Mouse (Mus musculus): ENCODE data around the gene Gca.
"Not testable (repeated sequence)": the region's sequence is repeated elsewhere in the genome, so short reads cannot be mapped to it uniquely, and the experiment has no call there.

The Gca gene

DNA sequence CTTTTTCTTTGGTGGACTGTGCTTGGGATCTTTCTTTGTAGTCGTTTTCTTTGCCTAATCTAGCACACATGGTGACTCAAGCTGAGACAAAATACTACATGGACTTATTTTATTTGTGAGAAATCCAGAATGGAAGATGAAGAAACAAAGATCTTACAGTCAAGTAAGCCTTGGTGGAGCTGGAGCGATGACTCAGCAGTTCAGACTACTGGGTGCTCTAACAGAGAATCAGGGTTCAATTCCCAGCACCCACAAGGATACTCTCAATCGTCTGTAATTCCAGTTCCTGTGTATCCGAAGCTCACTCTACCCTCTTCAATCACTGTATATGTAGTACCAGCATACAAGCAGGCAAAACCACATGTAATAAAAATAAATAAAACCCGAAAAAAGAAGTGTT, 6.2 kb downstream of the Gca start:
- no peak for DNase-seq (ENCODE audit: extremely low spot score)

DNA sequence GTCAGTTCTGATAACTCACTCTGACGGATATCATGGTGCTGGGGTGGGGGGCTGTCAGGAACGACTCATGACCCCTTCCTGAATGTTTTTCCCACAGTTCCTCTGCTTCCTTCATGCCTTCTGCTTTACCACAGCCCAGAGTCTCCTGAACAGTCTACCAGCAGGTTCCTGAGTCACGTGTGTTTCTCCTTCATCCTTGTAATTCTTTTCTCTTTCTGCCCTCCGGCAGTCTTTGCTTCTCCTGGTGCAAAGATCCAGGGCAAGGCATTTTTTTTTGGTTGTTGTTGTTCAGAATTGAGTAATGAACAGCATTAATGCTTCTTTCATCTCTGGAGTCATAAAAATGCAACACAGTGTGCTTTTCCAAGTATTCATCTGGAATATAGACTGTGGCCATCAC, 6.7 kb downstream of the Gca start:
- no peak for DNase-seq (ENCODE audit: extremely low spot score)

DNA sequence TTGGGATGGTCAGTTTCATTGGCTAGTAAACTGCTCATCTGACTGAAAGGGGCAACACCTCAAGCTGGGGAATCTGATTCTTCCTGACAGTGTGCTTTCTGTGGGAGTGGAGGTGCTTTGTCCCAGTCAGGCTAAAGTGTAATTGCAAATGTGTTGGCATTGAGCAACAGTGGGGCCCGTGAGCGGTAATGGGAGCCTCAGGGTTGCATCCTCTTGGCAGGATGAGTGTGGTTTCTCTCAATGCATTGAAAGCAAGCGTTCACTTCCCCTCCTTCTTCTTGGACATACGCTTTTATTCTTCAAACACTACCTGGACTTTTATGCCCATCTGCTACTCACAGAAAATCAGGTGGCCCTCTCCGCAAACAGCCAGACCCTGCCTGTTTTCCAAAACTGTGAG, 8.7 kb downstream of the Gca start:
- DNase-seq (ENCODE audit: extremely low spot score) = no peak

GRCm38 (mm10) chr2:62681667-62682066, 17.6 kb downstream of the Gca start:
- DNase-seq (ENCODE audit: extremely low spot score) = no peak

GRCm38 (mm10) chr2:62684989-62685595, 21.0 kb downstream of the Gca start:
- DNase-seq (ENCODE audit: extremely low spot score) = no peak

GRCm38 (mm10) chr2:62685934-62686333, 21.8 kb downstream of the Gca start:
- no peak for DNase-seq (ENCODE audit: extremely low spot score)

GRCm38 (mm10) chr2:62706313-62706712, 42.2 kb downstream of the Gca start:
- no peak for DNase-seq (ENCODE audit: extremely low spot score)

GRCm38 (mm10) chr2:62709633-62710032, 45.5 kb downstream of the Gca start:
- no peak for DNase-seq (ENCODE audit: extremely low spot score)

DNA sequence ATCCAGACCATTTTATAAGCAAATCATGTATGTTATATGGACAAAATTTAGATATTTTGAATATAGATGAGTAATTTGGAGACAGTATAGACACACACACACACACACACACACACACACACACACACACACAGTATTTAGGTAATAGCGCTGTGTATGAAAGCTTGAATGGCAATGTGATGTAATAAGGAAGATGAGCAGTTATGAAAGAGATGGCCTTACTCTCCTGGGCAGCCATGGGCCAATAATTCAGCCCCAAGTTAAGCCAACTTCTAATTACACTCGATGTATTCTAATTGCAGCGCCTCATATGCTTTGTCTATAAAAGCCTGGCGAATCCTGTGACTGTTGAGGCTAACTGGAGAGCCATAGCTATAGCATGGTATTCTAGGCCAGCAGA, 50.3 kb downstream of the Gca start:
- DNase-seq (ENCODE audit: extremely low spot score) = not testable (repeated sequence)

DNA sequence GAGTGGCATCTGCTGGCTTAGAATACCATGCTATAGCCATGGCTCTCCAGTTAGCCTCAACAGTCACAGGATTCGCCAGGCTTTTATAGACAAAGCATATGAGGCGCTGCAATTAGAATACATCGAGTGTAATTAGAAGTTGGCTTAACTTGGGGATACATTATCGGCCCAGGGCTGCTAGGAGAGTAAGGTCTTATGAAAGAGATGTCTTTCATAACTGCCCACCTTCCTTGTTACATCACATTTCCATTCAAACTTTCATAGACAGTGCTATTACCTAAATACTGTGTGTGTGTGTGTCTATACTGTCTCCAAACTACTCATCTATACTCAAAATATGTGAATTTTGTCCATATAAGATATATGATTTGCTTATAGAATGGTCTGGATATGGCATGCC, 51.2 kb downstream of the Gca start:
- no peak for DNase-seq (ENCODE audit: extremely low spot score)

DNA sequence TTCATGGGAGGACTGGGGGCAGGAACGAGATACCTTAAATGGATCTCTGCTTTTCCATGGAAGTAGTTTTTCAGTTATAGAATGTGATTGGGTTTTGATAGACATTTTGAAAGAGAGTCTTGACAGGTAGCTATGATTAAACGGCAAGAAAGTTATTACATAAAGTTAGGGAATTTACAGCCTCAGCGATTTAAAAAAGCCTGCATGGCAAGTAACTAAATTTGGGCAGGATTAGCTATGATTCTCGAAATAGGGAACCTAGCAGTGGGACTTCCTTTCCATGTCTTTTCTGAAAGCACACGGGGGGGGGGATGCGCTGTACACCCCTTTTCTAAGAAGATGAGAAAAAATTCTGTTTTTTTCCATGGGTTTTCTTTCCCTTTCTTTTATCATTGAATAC, 53.2 kb downstream of the Gca start:
- DNase-seq (ENCODE audit: extremely low spot score) = no peak

GRCm38 (mm10) chr2:62718411-62718810, 54.3 kb downstream of the Gca start:
- no peak for DNase-seq (ENCODE audit: extremely low spot score)

GRCm38 (mm10) chr2:62725946-62726345, 61.9 kb downstream of the Gca start:
- no peak for DNase-seq (ENCODE audit: extremely low spot score)

GRCm38 (mm10) chr2:62727732-62728131, 63.6 kb downstream of the Gca start:
- DNase-seq (ENCODE audit: extremely low spot score) = no peak

DNA sequence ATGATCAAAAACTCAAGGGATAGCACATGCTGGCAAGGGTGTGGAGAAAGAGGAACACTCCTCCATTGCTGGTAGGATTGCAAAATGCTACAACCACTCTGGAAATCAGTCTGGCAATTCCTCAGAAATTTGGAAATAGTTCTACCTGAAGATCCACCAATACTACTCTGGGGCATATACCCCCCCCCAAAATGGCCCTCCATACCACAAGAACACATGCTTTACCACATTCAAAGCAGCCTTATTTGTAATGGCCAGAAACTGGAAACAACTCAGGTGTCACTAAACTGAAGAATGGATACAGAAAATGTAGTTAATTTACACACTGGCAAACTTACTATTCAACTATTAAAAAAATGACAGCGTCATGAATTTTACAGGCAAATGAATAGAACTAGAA, 66.6 kb downstream of the Gca start:
- no peak for DNase-seq (ENCODE audit: extremely low spot score)

GRCm38 (mm10) chr2:62743098-62743497, 79.0 kb downstream of the Gca start:
- DNase-seq (ENCODE audit: extremely low spot score) = no peak

Data from embryo, embryonic 9.5 days (tissue).